Mouse (Mus musculus) CH12.LX (cell line): ENCODE results near the gene Gsdme. TPM values are rescaled to one million over a fixed set of nuclear protein-coding genes. Genes with fewer than 3 reads are reported as not detected.

ENCODE experiments used
- DNase-seq: peaks from one replicate; pipeline ENCODE4 v3.0.0-alpha.2; 2013; ENCODE audit errors: extremely low read depth
- H3K27ac ChIP-seq: 2 replicates; pipeline ENCODE4 v1.5.1; 2012; ENCODE audit warnings: low read depth, mild to moderate bottlenecking, control low read depth, moderate library complexity; ENCODE audit not compliant: insufficient read depth
- H3K27me3 ChIP-seq: replicated peaks from 2 replicates; pipeline ENCODE3; 2012; ENCODE audit warnings: inconsistent platforms
- H3K36me3 ChIP-seq, 2 experiments: replicated peaks in 1 of 2; 2 replicates each; pipeline versions ENCODE3 to v1.6.1; 2012; ENCODE audit warnings: inconsistent platforms in 1 of 2, low read length in 1 of 2, mild to moderate bottlenecking in 1 of 2, mixed read lengths in 1 of 2, moderate library complexity in 1 of 2; ENCODE audit not compliant: control insufficient read depth in 1 of 2, insufficient read depth in 1 of 2
- H3K4me1 ChIP-seq, 2 experiments: 2 replicates each; pipeline ENCODE4 v1.6.1; 2012; ENCODE audit warnings: inconsistent platforms in 1 of 2, moderate library complexity in 1 of 2; ENCODE audit not compliant: insufficient read depth in 2 of 2, control insufficient read depth in 1 of 2
- H3K4me2 ChIP-seq: 2 replicates; pipeline ENCODE4 v1.6.1; 2012; ENCODE audit warnings: low read depth, mild to moderate bottlenecking, control low read depth; ENCODE audit not compliant: poor library complexity, insufficient read depth, severe bottlenecking
- H3K4me3 ChIP-seq, 3 experiments: fragments of 150-350 bp in 1 of 3; sonication (generic) in 1 of 3; replicated peaks in 1 of 3; 2 replicates each; pipeline versions ENCODE3 to v1.5.1; 2011 to 2012; ENCODE audit warnings: low read depth in 2 of 3, low read length in 2 of 3, mild to moderate bottlenecking in 2 of 3, moderate library complexity in 2 of 3, control low read depth in 1 of 3, improper control_type of control experiment in 1 of 3, inconsistent platforms in 1 of 3, mixed read lengths in 1 of 3; ENCODE audit not compliant: poor library complexity in 1 of 3
- H3K79me2 ChIP-seq: replicated peaks from 2 replicates; pipeline ENCODE4 v1.6.1; 2012; ENCODE audit warnings: mild to moderate bottlenecking, moderate library complexity; ENCODE audit not compliant: control insufficient read depth, poor library complexity, insufficient read depth, severe bottlenecking; ENCODE audit errors: extremely low read depth
- H3K9ac ChIP-seq: 2 replicates; pipeline ENCODE4 v1.6.1; 2012; ENCODE audit warnings: low read depth, mild to moderate bottlenecking, control low read depth, moderate library complexity; ENCODE audit not compliant: insufficient read depth
- H3K9me3 ChIP-seq: replicated peaks from 2 replicates; pipeline ENCODE3; 2012; ENCODE audit warnings: low read length, inconsistent platforms, mixed read lengths
- E2F4 ChIP-seq: IDR thresholded peaks from 2 replicates; pipeline ENCODE4 v1.6.1; 2011; ENCODE audit warnings: low read depth, low read length, improper control_type of control experiment; ENCODE audit not compliant: insufficient replicate concordance
- ELF1 ChIP-seq: IDR thresholded peaks from 2 replicates; pipeline ENCODE4 v1.6.1; 2014; ENCODE audit warnings: low read depth, mild to moderate bottlenecking, inconsistent platforms, low read length, improper control_type of control experiment
- EP300 ChIP-seq: IDR thresholded peaks from 2 replicates; pipeline ENCODE4 v1.6.1; 2011; ENCODE audit warnings: low read length, improper control_type of control experiment
- ETS1 ChIP-seq: conservative IDR thresholded peaks from 2 replicates; pipeline ENCODE4 v1.6.1; 2012; ENCODE audit warnings: low read depth, mild to moderate bottlenecking, inconsistent platforms, low read length, improper control_type of control experiment, moderate library complexity
- GABPA ChIP-seq: IDR thresholded peaks from 2 replicates; pipeline ENCODE4 v1.6.1; 2012; ENCODE audit warnings: low read depth, low read length, improper control_type of control experiment, inconsistent platforms; ENCODE audit not compliant: insufficient replicate concordance
- IRF4 ChIP-seq: IDR thresholded peaks from 2 replicates; pipeline ENCODE4 v1.6.1; 2014; ENCODE audit warnings: low read depth, mild to moderate bottlenecking, inconsistent platforms, low read length, improper control_type of control experiment
- JUN ChIP-seq: IDR thresholded peaks from 2 replicates; pipeline ENCODE4 v1.6.1; 2011; ENCODE audit warnings: low read depth, mild to moderate bottlenecking, low read length, improper control_type of control experiment, moderate library complexity; ENCODE audit not compliant: insufficient read depth
- KAT2A ChIP-seq: IDR thresholded peaks from 2 replicates; pipeline ENCODE4 v1.6.1; 2012; ENCODE audit warnings: low read length, improper control_type of control experiment, inconsistent platforms; ENCODE audit not compliant: insufficient replicate concordance
- MAX ChIP-seq: IDR thresholded peaks from 2 replicates; pipeline ENCODE4 v1.6.1; 2011; ENCODE audit warnings: low read length, improper control_type of control experiment
- MAZ ChIP-seq: IDR thresholded peaks from 2 replicates; pipeline ENCODE4 v1.6.1; 2012; ENCODE audit warnings: low read depth, mild to moderate bottlenecking, inconsistent platforms, low read length, improper control_type of control experiment, moderate library complexity
- NELFE ChIP-seq: IDR thresholded peaks from 2 replicates; pipeline ENCODE4 v1.6.1; 2011; ENCODE audit warnings: low read depth, low read length, improper control_type of control experiment
- POLR2A ChIP-seq: IDR thresholded peaks from 2 replicates; pipeline ENCODE4 v1.6.1; 2011; ENCODE audit warnings: low read depth, mild to moderate bottlenecking, improper control_type of control experiment, low read length
- RAD21 ChIP-seq: IDR thresholded peaks from 2 replicates; pipeline ENCODE4 v1.6.1; 2011; ENCODE audit warnings: low read depth, mild to moderate bottlenecking, low read length, improper control_type of control experiment, moderate library complexity
- RCOR1 ChIP-seq: conservative IDR thresholded peaks from 2 replicates; pipeline ENCODE4 v1.6.1; 2012; ENCODE audit warnings: low read depth, mild to moderate bottlenecking, inconsistent platforms, low read length, improper control_type of control experiment
- SIN3A ChIP-seq: IDR thresholded peaks from 2 replicates; pipeline ENCODE4 v1.6.1; 2012; ENCODE audit warnings: low read length, improper control_type of control experiment, inconsistent platforms
- SMC3 ChIP-seq: IDR thresholded peaks from 2 replicates; pipeline ENCODE4 v1.6.1; 2011; ENCODE audit warnings: low read depth, low read length, improper control_type of control experiment
- USF1 ChIP-seq: IDR thresholded peaks from 2 replicates; pipeline ENCODE4 v1.6.1; 2014; ENCODE audit warnings: low read depth, mild to moderate bottlenecking, inconsistent platforms, low read length, improper control_type of control experiment
- ZC3H11A ChIP-seq: IDR thresholded peaks from 2 replicates; pipeline ENCODE4 v1.6.1; 2012; ENCODE audit warnings: low read depth, mild to moderate bottlenecking, inconsistent platforms, low read length, improper control_type of control experiment
- ZKSCAN1 ChIP-seq: IDR thresholded peaks from 2 replicates; pipeline ENCODE4 v1.6.1; 2012; ENCODE audit warnings: low read depth, inconsistent platforms, low read length, improper control_type of control experiment, borderline replicate concordance
- dilution Hi-C: fragments of 300-500 bp; cut with MboI; formaldehyde crosslinking; loops from 2 replicates; pipeline ENCODE4 v1.14.3; 2020; ENCODE audit warnings: low sequenced_read_pairs; ENCODE audit not compliant: extremely low pct_unique_long_range_greater_than_20kb, extremely low pct_ligation_motif_present
- in situ Hi-C: fragments of 300-500 bp; cut with MboI; formaldehyde crosslinking; loops from 3 replicates; pipeline ENCODE4 v1.14.3; 2019; ENCODE audit warnings: low sequenced_read_pairs, low pct_ligation_motif_present, low pct_unique_long_range_greater_than_20kb, mixed read lengths
- polyA plus RNA-seq: library from polyadenylated mRNA; unstranded; fragments of >175 nt; gene quantifications from 2 replicates; pipeline ENCODE4 v1.2.1, GENCODE M21; 2012; ENCODE audit warnings: low read depth; ENCODE audit not compliant: insufficient read length
- total RNA-seq, 2 experiments: library from RNA; depleted of rRNA; stranded (reverse); fragments of 300-350 nt in 1 of 2; fragments of >200 nt in 1 of 2; gene quantifications; 2 replicates each; pipeline ENCODE4 v1.2.3; 2012 to 2014

Gene Gsdme
- total and polyA plus RNA-seq, 3 experiments = 0.38 to 1.8 TPM; not detected in 1

DNA sequence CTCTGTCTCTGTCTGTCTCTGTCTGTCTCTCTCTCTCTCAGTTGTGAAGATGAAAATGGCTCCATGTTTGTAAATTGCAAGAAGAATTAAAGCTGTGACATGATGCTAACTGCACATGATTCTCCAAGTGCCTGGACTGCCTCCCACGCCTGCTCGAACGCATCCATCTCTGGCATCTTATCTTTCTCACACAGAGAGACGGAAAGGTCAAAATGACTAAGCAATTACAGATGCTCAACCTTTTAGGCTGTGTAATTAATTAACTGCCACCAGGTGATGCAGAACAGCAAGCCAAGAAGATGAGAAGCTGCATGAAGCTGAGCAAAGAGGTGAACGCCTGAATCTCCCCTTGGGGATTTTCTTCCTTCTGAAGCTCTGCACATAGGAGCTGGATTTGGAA is 23.2 kb downstream of the Gsdme start:
- DNase-seq = no peak
- in situ Hi-C loops = no loop called here
- no peaks in the 10 kb centered on the region for H3K36me3 ChIP-seq
- no peak overlapping the region for H3K27ac ChIP-seq
- H3K4me2 ChIP-seq = no peak overlapping the region
- H3K9me3 ChIP-seq = no peaks in the 10 kb centered on the region
- no peak for TF ChIP-seq ELF1
- no peak for TF ChIP-seq RAD21
- TF ChIP-seq MAZ = no peak
- no peak for TF ChIP-seq ZKSCAN1
- no peak for TF ChIP-seq SIN3A
- TF ChIP-seq, all 38 proteins: peak for 0
- dilution Hi-C loops = no loop called here
- Histone ChIP-seq H3K27me3 (no peaks in the 10 kb centered on the region), H3K4me3 (no peak overlapping the region), H3K9ac (no peak overlapping the region), H3K4me1 (peaks cover 0 to 6% of the 10 kb centered on the region in 2 experiments; a peak in 2 of 4 replicates), H3K79me2 (no peaks in the 10 kb centered on the region)

DNA sequence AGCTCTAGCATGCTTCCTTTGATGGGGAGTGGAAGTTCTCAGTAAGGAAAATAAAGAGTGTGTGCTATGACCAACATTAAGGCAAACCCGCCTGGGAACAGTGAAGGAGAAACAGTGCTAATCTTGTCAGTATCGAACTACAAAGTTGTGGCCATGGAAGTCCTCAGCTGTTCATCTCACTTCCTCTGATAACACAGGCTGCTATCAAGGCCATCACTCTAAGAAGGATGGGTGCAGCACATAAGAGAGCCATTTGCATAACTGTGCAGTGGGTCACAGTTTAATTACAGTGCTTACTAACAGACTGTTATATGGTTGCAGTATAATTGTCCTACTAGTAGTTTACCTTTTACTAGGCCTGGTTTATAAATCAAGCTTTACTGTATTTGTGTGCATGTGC is 23.8 kb downstream of the Gsdme start:
- Histone ChIP-seq H3K4me1 (peaks cover 0 to 5% of the 10 kb centered on the region in 2 experiments; a peak in 2 of 4 replicates), H3K9ac (no peak overlapping the region), H3K4me3 (no peak overlapping the region), H3K27ac (no peak overlapping the region), H3K4me2 (no peak overlapping the region), H3K9me3 (no peaks in the 10 kb centered on the region), H3K27me3 (no peaks in the 10 kb centered on the region), H3K79me2 (no peaks in the 10 kb centered on the region), H3K36me3 (no peaks in the 10 kb centered on the region)
- in situ Hi-C loops (no loop called here), dilution Hi-C loops (no loop called here)
- TF ChIP-seq RCOR1 (no peak), ZC3H11A (no peak), GABPA (no peak), SMC3 (no peak), MAX (no peak), SIN3A (no peak), EP300 (no peak), E2F4 (no peak), USF1 (no peak), JUN (no peak), KAT2A (no peak), NELFE (no peak), ZKSCAN1 (no peak), POLR2A (no peak), IRF4 (no peak), ETS1 (no peak)
- no peak for DNase-seq
